Mouse (Mus musculus) testis, adult 2 months (tissue): ENCODE results near the gene Uqcrh. TPM values are rescaled to one million over a fixed set of nuclear protein-coding genes. Genes with fewer than 3 reads are reported as not detected.

ENCODE experiments used
- H3K27ac ChIP-seq: fragments of 200-500 bp; 2 replicates; pipeline ENCODE4 v1.5.1; 2012; ENCODE audit warnings: low read depth, low read length; ENCODE audit not compliant: control insufficient read depth, insufficient read depth
- H3K27me3 ChIP-seq: fragments of 200-500 bp; 2 replicates; pipeline ENCODE4 v1.6.1; 2012; ENCODE audit warnings: mild to moderate bottlenecking, low read length, moderate library complexity; ENCODE audit not compliant: control insufficient read depth, insufficient read depth
- H3K36me3 ChIP-seq: fragments of 200-500 bp; 2 replicates; pipeline ENCODE4 v1.6.1; 2012; ENCODE audit warnings: mild to moderate bottlenecking, low read length; ENCODE audit not compliant: control insufficient read depth, insufficient read depth
- H3K4me1 ChIP-seq: fragments of 200-500 bp; 2 replicates; pipeline ENCODE4 v1.6.1; 2012; ENCODE audit warnings: low read length; ENCODE audit not compliant: control insufficient read depth, insufficient read depth
- H3K4me3 ChIP-seq: fragments of 200-500 bp; 2 replicates; pipeline ENCODE4 v1.5.1; 2012; ENCODE audit warnings: low read depth, mild to moderate bottlenecking, low read length, moderate library complexity, mixed read lengths; ENCODE audit not compliant: control insufficient read depth
- CTCF ChIP-seq: fragments of 200-500 bp; IDR thresholded peaks from 2 replicates; pipeline ENCODE4 v1.5.1; 2012; ENCODE audit warnings: low read depth, mild to moderate bottlenecking, inconsistent platforms, low read length, moderate library complexity; ENCODE audit not compliant: control insufficient read depth, insufficient read depth, insufficient replicate concordance
- POLR2A ChIP-seq: fragments of 200-500 bp; IDR thresholded peaks from 2 replicates; pipeline ENCODE4 v1.6.1; 2012; ENCODE audit warnings: low read depth, mild to moderate bottlenecking, inconsistent platforms, low read length, moderate library complexity; ENCODE audit not compliant: control insufficient read depth
- polyA plus RNA-seq: library from polyadenylated mRNA; depleted of rRNA; stranded (reverse); fragments of >200 nt; gene quantifications from 2 replicates; pipeline ENCODE4 v1.2.3, GENCODE M21; 2012

Gene Uqcrh
- polyA plus RNA-seq, 1 experiment: 112 TPM

DNA sequence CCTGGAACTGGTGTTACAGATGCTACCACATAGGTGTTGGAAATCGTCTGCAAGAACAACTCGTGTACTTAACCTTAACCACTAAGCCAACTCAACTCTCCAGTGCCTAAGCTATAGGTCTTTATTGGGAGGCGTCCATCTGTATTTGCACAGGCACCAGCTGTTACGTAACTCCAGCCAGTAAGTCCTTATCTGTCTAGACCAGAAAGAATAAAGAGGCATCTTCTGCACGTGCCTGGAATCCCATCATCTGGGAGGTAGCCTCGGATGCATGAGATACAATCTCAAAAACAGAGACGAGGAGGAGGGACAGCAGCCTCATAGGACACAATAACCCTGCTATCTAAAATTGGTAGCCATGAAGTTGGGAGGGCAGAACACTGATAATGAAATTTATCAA, 26.1 kb upstream of the Uqcrh start:
- Histone ChIP-seq H3K4me3 (no peak overlapping the region), H3K36me3 (peaks cover 4% of the 10 kb centered on the region), H3K27ac (no peak overlapping the region), H3K27me3 (no peaks in the 10 kb centered on the region), H3K4me1 (no peaks in the 10 kb centered on the region)
- no peak for TF ChIP-seq POLR2A
- TF ChIP-seq CTCF: no peak

DNA sequence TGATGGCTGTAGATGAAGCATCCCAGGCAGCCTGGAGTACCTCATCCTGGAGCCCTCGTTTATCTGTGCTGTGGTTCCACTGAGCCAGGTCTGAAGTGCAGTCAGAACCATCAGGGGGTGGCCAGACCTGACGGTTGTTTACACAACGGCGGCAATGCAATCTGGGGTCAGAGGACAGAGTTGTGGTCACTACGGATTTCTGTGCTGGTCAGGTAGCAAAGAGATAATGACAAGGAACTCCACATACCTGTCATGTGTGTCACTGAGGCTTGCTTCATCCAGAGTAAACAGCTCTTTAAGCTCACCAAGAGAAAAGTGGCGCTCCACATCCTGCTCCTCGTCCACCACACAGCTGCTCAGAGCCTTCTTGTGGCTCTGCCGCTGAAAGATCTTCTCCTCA, 22.3 kb upstream of the Uqcrh start:
- Histone ChIP-seq H3K27me3 (no peaks in the 10 kb centered on the region), H3K36me3 (peaks cover 4% of the 10 kb centered on the region), H3K4me1 (no peaks in the 10 kb centered on the region), H3K4me3 (no peak overlapping the region), H3K27ac (no peak overlapping the region)
- TF ChIP-seq POLR2A: no peak
- 0 out of 2 replicates have a peak, but pooled peaks have one; percentile 0 for TF ChIP-seq CTCF

DNA sequence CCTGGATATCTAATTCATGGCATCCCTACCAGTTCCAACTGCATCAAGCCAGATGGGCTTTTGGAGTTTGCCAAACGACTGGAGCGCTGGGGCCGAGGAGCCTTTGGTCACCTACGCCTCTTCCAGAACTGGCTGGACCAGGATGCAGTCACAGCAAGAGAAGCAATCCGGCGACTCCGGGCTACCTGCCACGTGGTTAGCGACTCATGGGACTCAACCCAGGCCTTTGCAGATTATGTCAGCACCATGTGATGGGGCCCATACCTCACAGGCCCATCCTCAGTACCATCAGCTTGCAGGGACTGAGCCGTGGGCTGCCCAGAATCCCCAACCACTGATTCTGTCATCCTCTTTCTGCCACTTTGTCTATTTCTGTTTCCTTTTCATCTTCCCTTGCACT, 21.4 kb upstream of the Uqcrh start:
- Histone ChIP-seq H3K36me3 (peaks cover 4% of the 10 kb centered on the region), H3K27me3 (no peaks in the 10 kb centered on the region), H3K4me3 (no peak overlapping the region), H3K4me1 (no peaks in the 10 kb centered on the region), H3K27ac (no peak overlapping the region)
- TF ChIP-seq CTCF (no peak), POLR2A (no peak)

DNA sequence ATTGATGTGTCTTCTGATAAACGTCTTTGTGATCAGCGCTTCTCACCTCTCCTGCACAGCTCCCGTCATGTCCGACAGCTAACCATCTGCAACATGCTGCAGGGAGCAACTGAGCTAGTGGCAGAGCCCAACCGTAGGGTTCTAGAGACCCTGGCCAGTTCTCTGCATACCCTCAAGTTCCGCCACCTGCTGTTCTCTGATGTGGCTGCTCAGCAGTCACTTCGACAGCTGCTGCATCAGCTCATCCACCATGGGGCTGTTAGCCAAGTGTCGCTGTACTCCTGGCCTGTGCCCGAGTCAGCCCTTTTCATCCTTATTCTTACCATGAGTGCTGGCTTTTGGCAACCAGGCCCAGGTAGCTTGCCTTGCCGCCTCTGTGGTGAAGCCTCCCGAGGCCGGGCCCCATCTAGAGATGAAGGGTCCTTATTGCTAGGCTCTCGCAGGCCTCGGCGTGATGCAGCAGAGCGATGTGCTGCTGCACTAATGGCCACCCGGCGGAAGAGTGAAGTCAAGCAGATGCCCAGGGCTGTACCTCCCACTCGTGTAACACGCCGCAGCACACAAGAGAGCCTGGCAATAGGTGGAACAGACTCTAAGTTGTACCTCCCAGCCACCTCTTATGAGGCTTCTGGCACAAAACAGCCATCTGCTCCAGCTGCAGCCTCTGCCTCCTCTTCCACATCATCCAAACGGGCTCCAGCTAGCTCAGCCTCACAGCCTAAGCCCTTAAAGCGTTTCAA, 13.8 kb upstream of the Uqcrh start:
- Histone ChIP-seq H3K4me1 (no peaks in the 10 kb centered on the region), H3K27me3 (no peaks in the 10 kb centered on the region), H3K4me3 (no peak overlapping the region), H3K27ac (no peak overlapping the region), H3K36me3 (peaks cover 2% of the 10 kb centered on the region; the same call in 1 of the 2 replicates)
- TF ChIP-seq POLR2A (no peak), CTCF (no peak)

DNA sequence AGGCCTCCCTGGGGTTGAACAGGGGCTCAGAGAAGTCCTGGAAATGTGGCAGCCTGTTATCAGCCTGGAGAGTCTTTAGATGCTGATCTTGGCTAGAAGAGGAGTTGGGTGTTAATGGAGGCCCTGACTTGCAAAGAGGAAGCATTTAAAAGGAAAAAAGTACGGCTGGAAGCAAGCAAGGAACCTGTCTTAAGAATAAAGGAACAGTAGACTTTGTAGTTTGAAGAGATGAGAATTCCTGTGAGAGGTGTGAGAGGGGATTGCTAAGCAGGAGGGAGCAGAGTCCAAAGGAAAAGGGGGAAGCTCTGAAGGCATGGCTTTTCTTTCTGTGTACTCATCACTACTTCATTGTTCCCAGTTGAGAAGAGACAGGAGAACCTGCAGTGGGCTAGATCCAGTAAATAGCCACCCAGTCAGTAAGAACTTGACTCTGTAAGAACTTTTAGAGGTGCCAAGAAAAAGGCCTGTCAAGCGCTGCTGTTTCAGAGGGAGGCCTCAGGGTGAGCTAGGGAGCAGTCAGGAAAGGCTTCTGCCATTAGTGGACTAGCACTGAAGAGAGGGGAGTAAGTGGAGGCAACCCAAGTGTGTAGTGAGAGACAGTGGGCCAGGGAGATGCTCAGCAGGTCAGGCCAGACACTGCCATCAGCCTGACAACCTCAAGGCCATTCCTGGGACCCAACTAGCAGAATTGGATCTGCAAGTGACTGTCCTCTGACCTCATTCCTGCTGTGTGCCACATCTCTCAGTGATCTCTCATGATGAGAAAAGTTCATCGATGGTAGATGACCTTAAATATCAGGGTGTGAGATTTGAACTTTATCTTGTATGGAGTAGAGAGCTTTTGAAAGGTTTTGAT, 2.6 kb upstream of the Uqcrh start:
- Histone ChIP-seq H3K4me3 (peak overlapping the region; percentile 96), H3K4me1 (peaks cover 7% of the 10 kb centered on the region), H3K36me3 (peaks cover 1% of the 10 kb centered on the region; the same call in 1 of the 2 replicates), H3K27ac (peak overlapping the region; percentile 97), H3K27me3 (no peaks in the 10 kb centered on the region)
- no peak for TF ChIP-seq CTCF

DNA sequence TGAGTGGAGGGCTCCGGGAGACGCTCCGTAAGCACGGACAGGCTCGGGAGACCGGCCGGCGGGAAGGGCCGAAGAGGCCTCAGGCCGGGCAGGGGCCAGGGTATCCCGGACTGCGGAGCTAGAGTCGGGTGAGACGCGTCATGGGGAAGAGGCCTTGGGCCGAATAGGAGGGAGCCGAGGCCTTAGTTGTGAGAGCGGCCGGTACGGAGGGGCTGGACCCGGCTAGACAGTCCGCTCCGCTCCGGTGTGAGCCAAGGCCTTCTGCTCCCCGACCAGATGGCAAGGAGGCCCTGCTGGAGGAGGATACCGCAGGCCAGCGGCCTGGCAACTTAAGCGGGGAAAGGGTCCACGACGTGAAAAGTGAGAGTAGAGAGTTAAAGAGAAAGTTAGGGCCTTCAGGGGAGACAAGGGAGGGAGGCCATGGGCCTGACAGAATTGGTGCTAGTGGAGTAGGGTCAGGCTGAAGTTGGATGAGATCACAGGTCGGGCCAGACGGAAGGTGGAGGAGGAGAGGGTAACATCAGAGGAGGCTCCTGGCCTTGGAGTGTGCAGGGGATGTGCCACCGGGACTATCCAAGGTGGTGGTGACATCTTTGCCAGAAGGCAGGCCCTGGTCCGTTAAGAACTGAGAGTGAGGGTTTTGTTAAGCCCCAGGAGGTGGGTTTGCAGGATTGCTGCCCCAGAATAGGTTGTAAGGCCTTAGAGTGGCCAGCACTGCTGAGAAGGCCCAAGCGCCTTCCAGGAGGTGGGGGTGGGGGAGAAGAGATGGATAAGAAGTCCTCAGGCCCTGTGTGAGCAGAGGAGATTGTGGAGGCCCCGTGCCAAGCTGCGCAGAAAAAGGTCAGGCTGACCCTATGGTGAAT, 1.7 kb upstream of the Uqcrh start:
- Histone ChIP-seq H3K4me3 (peak overlapping the region; percentile 96), H3K4me1 (peaks cover 7% of the 10 kb centered on the region), H3K27me3 (no peaks in the 10 kb centered on the region), H3K36me3 (peaks cover 1% of the 10 kb centered on the region; the same call in 1 of the 2 replicates), H3K27ac (peak overlapping the region; percentile 97)
- TF ChIP-seq POLR2A (peak; percentile 26; the same call in 1 of the 2 replicates), CTCF (no peak)
